Mouse (Mus musculus) heart, embryonic 11.5 days (tissue): ENCODE data around the gene Serpinb9c. TPM values are rescaled to one million over a fixed set of nuclear protein-coding genes. Genes with fewer than 3 reads are reported as not detected.
"Not testable (repeated sequence)": the region's sequence is repeated elsewhere in the genome, so short reads cannot be mapped to it uniquely, and the experiment has no call there.

Source experiments
- ATAC-seq: fragments of 200-750 bp; cut with Nextera tagmentation; replicated peaks from 2 replicates; pipeline ENCODE4 v1.8.0; 2017; ENCODE audit warnings: moderate library complexity; ENCODE audit not compliant: insufficient number of reproducible peaks, low FRiP score, low TSS enrichment
- H3K27ac ChIP-seq: fragments of 300-500 bp; sonication (generic); 2 replicates; pipeline ENCODE4 v1.5.1; 2014; ENCODE audit warnings: mild to moderate bottlenecking, low read depth, low read length
- H3K27me3 ChIP-seq: fragments of 300-500 bp; sonication (generic); 2 replicates; pipeline ENCODE4 v1.6.1; 2014; ENCODE audit warnings: mild to moderate bottlenecking, low read length, mixed read lengths; ENCODE audit not compliant: control insufficient read depth, insufficient read depth
- H3K36me3 ChIP-seq: fragments of 300-500 bp; sonication (generic); 2 replicates; pipeline ENCODE4 v1.6.1; 2014; ENCODE audit warnings: mild to moderate bottlenecking, low read length, moderate library complexity, mixed read lengths; ENCODE audit not compliant: control insufficient read depth, insufficient read depth
- H3K4me1 ChIP-seq: fragments of 300-500 bp; sonication (generic); 2 replicates; pipeline ENCODE4 v1.6.1; 2014; ENCODE audit warnings: low read length; ENCODE audit not compliant: control insufficient read depth, insufficient read depth
- H3K4me2 ChIP-seq: fragments of 300-500 bp; sonication (generic); 2 replicates; pipeline ENCODE4 v1.6.1; 2014; ENCODE audit warnings: mild to moderate bottlenecking, moderate library complexity
- H3K4me3 ChIP-seq: fragments of 300-500 bp; sonication (generic); 2 replicates; pipeline ENCODE4 v1.5.1; 2014; ENCODE audit warnings: low read depth, low read length
- H3K9ac ChIP-seq: fragments of 300-500 bp; sonication (generic); 2 replicates; pipeline ENCODE4 v1.6.1; 2014; ENCODE audit warnings: mild to moderate bottlenecking, low read depth, low read length, moderate library complexity
- H3K9me3 ChIP-seq: fragments of 300-500 bp; sonication (generic); replicated peaks from 2 replicates; pipeline ENCODE4 v1.6.1; 2016; ENCODE audit warnings: low read length; ENCODE audit not compliant: control insufficient read depth
- WGBS: fragments of 180-500 bp; shearing (Covaris S2); extraction: QIAGEN DNeasy Blood & Tissue Kit; methylation state at CpG from one replicate; pipeline ENCODE4 v1.1.7; 2014; ENCODE audit not compliant: insufficient replicate concordance; 5-methylcytosine and 5-hydroxymethylcytosine counted together
- polyA plus RNA-seq: library from polyadenylated mRNA; unstranded; fragments of >200 nt; fragmentation: Nextera tagmentation; extraction: Ambion mirVana; gene quantifications from 2 replicates; pipeline ENCODE4 v1.2.1, GENCODE M21; 2014

Gene Serpinb9c
- not detected in 2 replicates for polyA plus RNA-seq

DNA sequence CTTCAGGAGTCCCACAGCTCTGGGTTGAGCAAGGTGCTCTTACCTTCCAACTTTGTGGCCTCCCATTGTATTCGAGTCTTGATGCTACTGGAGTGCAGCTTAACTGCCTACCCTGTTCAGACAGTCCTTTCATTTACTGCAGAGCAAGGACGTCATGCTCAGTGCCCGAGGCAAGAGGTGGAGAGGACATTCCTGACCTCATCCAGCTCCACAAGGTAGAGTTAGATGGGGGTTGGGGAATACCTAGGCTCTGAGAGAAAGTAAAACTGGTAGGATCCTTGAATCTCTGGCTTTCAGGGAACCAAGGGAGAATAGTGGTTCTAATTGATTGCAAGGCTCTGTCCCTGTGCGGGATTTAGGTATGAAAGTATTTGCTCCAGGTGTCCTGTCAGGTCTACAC lies at the start of gene Serpinb9c:
Serpinb9c (minus strand) TSS at position 101 of the 400 bp plus-strand sequence.
- no peak within 1 kb of the TSS for H3K4me2 ChIP-seq
- H3K27ac ChIP-seq: no peak within 1 kb of the TSS
- WGBS: 69% methylated on average over 4 of the region's 4 CpGs
- H3K36me3 ChIP-seq: no peaks in the 10 kb centered on the region
- H3K4me1 ChIP-seq: no peaks in the 10 kb centered on the region
- H3K9ac ChIP-seq: no peak within 1 kb of the TSS
- ATAC-seq: no peak
- H3K4me3 ChIP-seq: no peak within 1 kb of the TSS
- no peaks in the 10 kb centered on the region for H3K9me3 ChIP-seq
- H3K27me3 ChIP-seq: no peaks in the 10 kb centered on the region

- Histone ChIP-seq H3K36me3 (no peaks in the 10 kb centered on the region), H3K4me3 (no peak overlapping the region), H3K9ac (no peak overlapping the region), H3K27ac (no peak overlapping the region), H3K27me3 (no peaks in the 10 kb centered on the region), H3K4me1 (no peaks in the 10 kb centered on the region), H3K4me2 (no peak overlapping the region), H3K9me3 (no peaks in the 10 kb centered on the region)
- no peak for ATAC-seq
- 55% methylated on average over 2 of the region's 2 CpGs for WGBS
Measured at GRCm38 (mm10) chr13:33199740-33200139, 40.2 kb upstream of the Serpinb9c start.

GRCm38 (mm10) chr13:33192659-33193058 lies 33.1 kb upstream of the Serpinb9c start, which contains the start of gene Serpinb9d:
Gene Serpinb9d (plus strand): TSS chr13:33192959.
- WGBS: 70% methylated on average over 5 of the region's 5 CpGs
- no peaks in the 10 kb centered on the region for H3K27me3 ChIP-seq
- no peaks in the 10 kb centered on the region for H3K9me3 ChIP-seq

GRCm38 (mm10) chr13:33190486-33190885 lies 30.9 kb upstream of the Serpinb9c start:
- not testable (repeated sequence) for H3K27me3 ChIP-seq, H3K4me2 ChIP-seq, ATAC-seq, H3K4me1 ChIP-seq, H3K4me3 ChIP-seq, H3K9ac ChIP-seq, H3K36me3 ChIP-seq, H3K9me3 ChIP-seq, H3K27ac ChIP-seq
- WGBS: 73% methylated on average over 1 of the region's 1 CpGs

More at GRCm38 (mm10) chr13:33192659-33193058, 33.1 kb upstream of the Serpinb9c start, which contains the start of gene Serpinb9d:
- H3K27ac ChIP-seq: no peak within 1 kb of the TSS
- no peak for ATAC-seq
- H3K4me3 ChIP-seq: no peak within 1 kb of the TSS
- H3K9ac ChIP-seq: no peak within 1 kb of the TSS
- H3K4me1 ChIP-seq: no peaks in the 10 kb centered on the region
- no peaks in the 10 kb centered on the region for H3K36me3 ChIP-seq
- H3K4me2 ChIP-seq: no peak within 1 kb of the TSS

DNA sequence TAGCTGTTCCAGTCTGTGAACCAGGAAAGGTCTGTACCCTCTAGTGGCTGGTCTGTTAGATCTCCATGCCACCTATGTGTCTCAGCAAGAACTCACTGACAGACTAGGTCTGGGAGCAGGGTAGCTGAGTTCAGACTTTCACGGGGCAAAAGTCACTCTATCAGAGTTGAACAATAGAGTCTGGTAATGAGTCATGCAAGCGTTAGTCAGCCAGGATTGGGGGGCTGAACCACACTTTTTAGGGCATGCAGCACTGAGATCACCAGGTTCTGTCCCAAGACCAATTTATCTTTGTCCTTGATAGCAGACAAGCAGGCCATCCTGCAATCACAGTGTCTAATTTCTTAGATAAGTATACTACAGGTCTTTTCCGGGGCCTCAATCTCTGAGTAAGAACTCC lies 18.1 kb downstream of the Serpinb9c start:
- 48% methylated on average over 3 of the region's 3 CpGs for WGBS
- Histone ChIP-seq H3K27ac (no peak overlapping the region), H3K27me3 (no peaks in the 10 kb centered on the region), H3K4me3 (no peak overlapping the region), H3K9me3 (no peaks in the 10 kb centered on the region), H3K4me2 (no peak overlapping the region), H3K4me1 (no peaks in the 10 kb centered on the region), H3K9ac (no peak overlapping the region), H3K36me3 (no peaks in the 10 kb centered on the region)
- no peak for ATAC-seq

GRCm38 (mm10) chr13:33137717-33138116 lies 21.8 kb downstream of the Serpinb9c start:
- no peaks in the 10 kb centered on the region for H3K27me3 ChIP-seq
- no peaks in the 10 kb centered on the region for H3K4me1 ChIP-seq
- H3K4me3 ChIP-seq: no peak overlapping the region
- H3K36me3 ChIP-seq: no peaks in the 10 kb centered on the region
- no peak overlapping the region for H3K27ac ChIP-seq
- H3K9me3 ChIP-seq: no peaks in the 10 kb centered on the region
- no peak overlapping the region for H3K4me2 ChIP-seq
- WGBS: 92% methylated on average over 2 of the region's 2 CpGs
- ATAC-seq: no peak
- H3K9ac ChIP-seq: no peak overlapping the region

- Histone ChIP-seq H3K9me3 (no peaks in the 10 kb centered on the region), H3K36me3 (no peaks in the 10 kb centered on the region), H3K27ac (no peak overlapping the region), H3K4me3 (no peak overlapping the region), H3K27me3 (no peaks in the 10 kb centered on the region), H3K4me1 (no peaks in the 10 kb centered on the region), H3K9ac (no peak overlapping the region), H3K4me2 (no peak overlapping the region)
- no peak for ATAC-seq
- 62% methylated on average over 3 of the region's 3 CpGs for WGBS
Measured at GRCm38 (mm10) chr13:33113054-33113453, 46.5 kb downstream of the Serpinb9c start.

GRCm38 (mm10) chr13:33105626-33106025 lies 53.9 kb downstream of the Serpinb9c start:
- Histone ChIP-seq H3K4me3 (no peak overlapping the region), H3K4me1 (no peaks in the 10 kb centered on the region), H3K36me3 (no peaks in the 10 kb centered on the region), H3K4me2 (no peak overlapping the region), H3K27me3 (no peaks in the 10 kb centered on the region), H3K9me3 (no peaks in the 10 kb centered on the region), H3K27ac (no peak overlapping the region), H3K9ac (no peak overlapping the region)
- ATAC-seq: no peak
